Mouse (Mus musculus) myocyte (in vitro differentiated cells): ENCODE results near the gene Dpp6. TPM values are rescaled to one million over a fixed set of nuclear protein-coding genes. Genes with fewer than 3 reads are reported as not detected.

ENCODE experiments used
- H3K27me3 ChIP-seq: one replicate; pipeline ENCODE4 v1.6.1; 2011; ENCODE audit not compliant: control insufficient read depth, insufficient read depth, insufficient read length
- H3K36me3 ChIP-seq: one replicate; pipeline ENCODE4 v1.6.1; 2011; ENCODE audit not compliant: control insufficient read depth, insufficient read depth
- H3K4me2 ChIP-seq: one replicate; pipeline ENCODE4 v1.6.1; 2011; ENCODE audit warnings: low read depth, control low read depth
- H3K4me3 ChIP-seq: one replicate; pipeline ENCODE4 v1.5.1; 2011; ENCODE audit warnings: mild to moderate bottlenecking, control low read depth, moderate library complexity
- H3K79me2 ChIP-seq: one replicate; pipeline ENCODE4 v1.6.1; 2011; ENCODE audit not compliant: control insufficient read depth, insufficient read depth
- H3ac ChIP-seq: one replicate; pipeline ENCODE4 v1.6.1; 2011; ENCODE audit not compliant: control insufficient read depth, insufficient read length
- CEBPB ChIP-seq: IDR thresholded peaks from 2 replicates; pipeline ENCODE4 v1.6.1; 2011; ENCODE audit warnings: mild to moderate bottlenecking, moderate library complexity; ENCODE audit not compliant: poor library complexity, insufficient read depth, severe bottlenecking
- E2F4 ChIP-seq: IDR thresholded peaks from one replicate; pipeline ENCODE4 v1.6.1; 2011; ENCODE audit warnings: mild to moderate bottlenecking, control low read depth, moderate library complexity; ENCODE audit not compliant: insufficient read depth
- MAX ChIP-seq: IDR thresholded peaks from one replicate; pipeline ENCODE4 v1.6.1; 2011; ENCODE audit warnings: low read depth, mild to moderate bottlenecking, control low read depth
- MYOD1 ChIP-seq, 3 experiments: IDR thresholded peaks; one replicate each; pipeline ENCODE4 v1.6.1; 2011; ENCODE audit warnings: control low read depth in 2 of 3, low read depth in 2 of 3, mild to moderate bottlenecking in 2 of 3, moderate library complexity in 1 of 3; ENCODE audit not compliant: insufficient read length in 2 of 3, control insufficient read depth in 1 of 3
- MYOG ChIP-seq, 3 experiments: IDR thresholded peaks; one replicate each; pipeline ENCODE4 v1.6.1; 2011; ENCODE audit warnings: control low read depth in 2 of 3, low read depth in 2 of 3, mild to moderate bottlenecking in 2 of 3; ENCODE audit not compliant: insufficient read length in 2 of 3, control insufficient read depth in 1 of 3, insufficient read depth in 1 of 3
- POLR2A ChIP-seq: IDR thresholded peaks from one replicate; pipeline ENCODE4 v1.6.1; 2011; ENCODE audit warnings: low read depth, mild to moderate bottlenecking, control low read depth, moderate library complexity; ENCODE audit not compliant: insufficient read length
- POLR2AphosphoS2 ChIP-seq: IDR thresholded peaks from one replicate; pipeline ENCODE4 v1.6.1; 2011; ENCODE audit warnings: low read depth, control low read depth; ENCODE audit not compliant: insufficient read length
- REST ChIP-seq: IDR thresholded peaks from one replicate; pipeline ENCODE4 v1.6.1; 2011; ENCODE audit warnings: mild to moderate bottlenecking, control low read depth, moderate library complexity; ENCODE audit not compliant: insufficient read depth, insufficient read length
- SRF ChIP-seq: IDR thresholded peaks from one replicate; pipeline ENCODE4 v1.6.1; 2011; ENCODE audit warnings: low read depth; ENCODE audit not compliant: control insufficient read depth, insufficient read length
- TCF12 ChIP-seq: IDR thresholded peaks from one replicate; pipeline ENCODE4 v1.6.1; 2011; ENCODE audit warnings: mild to moderate bottlenecking, control low read depth; ENCODE audit not compliant: poor library complexity, insufficient read depth, severe bottlenecking
- TCF3 ChIP-seq: IDR thresholded peaks from one replicate; pipeline ENCODE4 v1.6.1; 2011; ENCODE audit warnings: low read depth, control low read depth; ENCODE audit not compliant: insufficient read length
- USF1 ChIP-seq: IDR thresholded peaks from one replicate; pipeline ENCODE4 v1.6.1; 2011; ENCODE audit warnings: low read depth, mild to moderate bottlenecking, control low read depth, moderate library complexity
- polyA plus RNA-seq: library from polyadenylated mRNA; unstranded; fragments of >200 nt; fragmentation: generic; extraction: Trizol; gene quantifications from one replicate; pipeline ENCODE4 v1.2.1, GENCODE M21; 2012; ENCODE audit warnings: missing spikeins

Gene Dpp6
- polyA plus RNA-seq, 1 experiment = 0.06 TPM

DNA sequence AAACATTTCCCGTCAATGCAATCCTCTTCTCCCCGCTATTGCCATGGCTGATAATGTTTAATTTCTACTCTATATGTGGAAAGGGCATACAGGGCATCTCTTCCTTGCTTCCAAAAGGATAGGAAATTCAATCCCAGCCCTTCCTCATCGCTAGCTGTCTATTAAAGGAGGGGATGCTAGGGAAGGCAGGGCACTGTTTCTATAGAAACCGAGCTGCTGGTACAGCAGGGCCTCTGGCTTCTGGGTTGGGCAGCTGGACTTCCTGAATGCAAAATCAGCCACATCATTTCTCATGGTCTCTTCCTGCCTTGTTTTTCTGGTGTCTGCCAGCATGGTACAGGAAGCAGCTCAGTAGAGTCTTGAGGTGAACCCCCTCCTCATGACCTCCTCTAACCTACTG, 243.1 kb downstream of the Dpp6 start:
- no peak for TF ChIP-seq MYOG (IDR thresholded peaks at IDR 0.05; ENCODE audit: control insufficient read depth in 1 of 3, insufficient read depth in 1 of 3, insufficient read length in 2 of 3, low read depth in 2 of 3)
- Histone ChIP-seq H3K27me3 (no peaks in the 10 kb centered on the region), H3K4me2 (no peak overlapping the region), H3ac (no peak overlapping the region), H3K79me2 (no peaks in the 10 kb centered on the region), H3K36me3 (no peaks in the 10 kb centered on the region), H3K4me3 (no peak overlapping the region)

DNA sequence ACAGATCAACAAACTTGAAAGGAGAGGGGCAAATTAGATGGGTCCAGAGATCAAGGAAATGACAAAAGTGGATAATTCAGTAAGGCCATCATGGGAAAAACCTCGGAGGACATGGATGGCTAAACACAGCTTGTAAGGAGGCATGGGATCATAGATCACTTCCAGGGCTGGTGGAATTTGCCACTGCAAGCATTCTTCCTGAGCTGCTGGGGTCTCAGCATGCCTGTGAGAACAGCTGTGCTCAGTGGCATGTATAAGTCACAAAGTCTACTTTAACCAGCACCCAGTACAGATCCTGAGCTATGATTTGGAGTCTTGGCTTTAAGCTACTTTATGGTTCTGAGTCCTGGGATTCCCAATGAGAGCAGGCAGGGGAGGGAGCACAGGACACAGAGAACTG, 246.9 kb downstream of the Dpp6 start:
- Histone ChIP-seq H3K4me3 (no peak overlapping the region), H3K4me2 (no peak overlapping the region), H3ac (no peak overlapping the region), H3K79me2 (no peaks in the 10 kb centered on the region), H3K36me3 (no peaks in the 10 kb centered on the region), H3K27me3 (no peaks in the 10 kb centered on the region)
- TF ChIP-seq E2F4 (no peak), MYOD1 (IDR thresholded peaks at IDR 0.05; ENCODE audit: control insufficient read depth in 1 of 3, insufficient read length in 2 of 3, low read depth in 2 of 3) (no peak), MAX (no peak), SRF (no peak), REST (no peak)

DNA sequence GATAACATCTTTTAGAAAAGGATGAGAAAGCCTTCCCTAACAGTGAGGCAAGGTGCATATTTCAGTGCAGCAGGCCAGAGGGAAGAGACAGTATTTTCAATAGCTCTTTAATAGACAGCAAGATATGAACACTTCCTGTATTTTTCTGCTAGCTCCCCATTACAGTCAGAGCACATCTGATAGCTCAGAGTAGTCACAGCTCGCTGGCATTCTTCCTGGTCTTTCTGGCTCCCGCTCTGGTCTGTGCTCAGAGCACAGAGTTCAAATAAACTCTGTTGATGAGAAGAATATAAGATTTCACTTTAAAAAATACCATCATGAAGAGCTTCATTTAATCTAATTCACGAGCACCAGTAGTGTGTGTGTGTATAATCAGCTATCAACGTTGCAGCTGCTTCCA, 249.8 kb downstream of the Dpp6 start:
- H3K36me3 ChIP-seq = no peaks in the 10 kb centered on the region
- H3K4me2 ChIP-seq = no peak overlapping the region
- TF ChIP-seq POLR2A = no peak
- TF ChIP-seq TCF3 = no peak
- TF ChIP-seq MYOD1 (IDR thresholded peaks at IDR 0.05; ENCODE audit: control insufficient read depth in 1 of 3, insufficient read length in 2 of 3, low read depth in 2 of 3) = no peak
- TF ChIP-seq MYOG (IDR thresholded peaks at IDR 0.05; ENCODE audit: control insufficient read depth in 1 of 3, insufficient read depth in 1 of 3, insufficient read length in 2 of 3, low read depth in 2 of 3) = no peak
- no peak for TF ChIP-seq USF1
- TF ChIP-seq E2F4 = no peak
- no peak for TF ChIP-seq POLR2AphosphoS2
- H3K4me3 ChIP-seq = no peak overlapping the region
- H3ac ChIP-seq = no peak overlapping the region
- no peaks in the 10 kb centered on the region for H3K27me3 ChIP-seq
- no peaks in the 10 kb centered on the region for H3K79me2 ChIP-seq

DNA sequence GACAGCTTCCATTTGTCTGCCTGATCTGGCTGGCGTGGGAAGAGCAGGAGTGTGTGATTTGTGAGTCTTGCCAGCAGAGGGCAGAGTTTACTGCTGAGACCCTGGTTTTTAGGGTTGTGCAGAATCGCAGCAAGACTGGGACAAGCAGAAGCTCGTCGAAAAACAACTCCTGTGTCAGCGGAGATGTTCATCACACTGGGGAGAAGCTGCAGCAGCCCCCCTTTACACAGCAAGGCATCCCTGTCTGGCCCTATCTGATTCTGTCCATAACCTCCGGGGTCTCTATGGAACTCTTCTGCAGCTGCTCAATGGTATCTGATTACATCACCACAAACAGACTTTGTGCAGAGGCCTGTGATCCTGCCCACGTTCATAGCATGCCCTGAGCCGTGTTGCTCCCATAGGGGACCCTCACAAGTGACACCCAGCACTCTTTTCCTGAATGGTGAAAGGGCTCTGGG, 258.2 kb downstream of the Dpp6 start:
- Histone ChIP-seq H3K4me3 (no peak overlapping the region), H3K4me2 (no peak overlapping the region), H3ac (no peak overlapping the region), H3K27me3 (no peaks in the 10 kb centered on the region), H3K36me3 (no peaks in the 10 kb centered on the region), H3K79me2 (no peaks in the 10 kb centered on the region)
- TF ChIP-seq POLR2A (no peak), MYOG (IDR thresholded peaks at IDR 0.05; ENCODE audit: control insufficient read depth in 1 of 3, insufficient read depth in 1 of 3, insufficient read length in 2 of 3, low read depth in 2 of 3) (no peak), REST (no peak), MAX (no peak), CEBPB (no peak), SRF (no peak), E2F4 (no peak), MYOD1 (IDR thresholded peaks at IDR 0.05; ENCODE audit: control insufficient read depth in 1 of 3, insufficient read length in 2 of 3, low read depth in 2 of 3) (no peak), USF1 (no peak), POLR2AphosphoS2 (no peak), TCF12 (no peak), TCF3 (no peak)

- no peak overlapping the region for H3ac ChIP-seq
- H3K4me2 ChIP-seq = no peak overlapping the region
- H3K36me3 ChIP-seq = no peaks in the 10 kb centered on the region
- no peaks in the 10 kb centered on the region for H3K79me2 ChIP-seq
- no peaks in the 10 kb centered on the region for H3K27me3 ChIP-seq
- TF ChIP-seq MYOG (IDR thresholded peaks at IDR 0.05; ENCODE audit: control insufficient read depth in 1 of 3, insufficient read depth in 1 of 3, insufficient read length in 2 of 3, low read depth in 2 of 3) (no peak), MYOD1 (IDR thresholded peaks at IDR 0.05; ENCODE audit: control insufficient read depth in 1 of 3, insufficient read length in 2 of 3, low read depth in 2 of 3) (no peak), MAX (no peak), SRF (no peak), TCF3 (no peak), POLR2AphosphoS2 (no peak), REST (no peak), POLR2A (no peak), TCF12 (no peak), USF1 (no peak), CEBPB (no peak), E2F4 (no peak)
- H3K4me3 ChIP-seq = no peak overlapping the region
Observed at GRCm38 (mm10) chr5:27076046-27076445, 259.0 kb downstream of the Dpp6 start.
